Mouse (Mus musculus): Measurements from ENCODE around the gene Spdye4a. TPM values are rescaled to one million over a fixed set of nuclear protein-coding genes. Genes with fewer than 3 reads are reported as not detected.

The Spdye4a gene
- polyA plus RNA-seq, 1 experiment from 2014 or later, result not detected

- no peaks in the 10 kb centered on the region for H3K9me3 ChIP-seq
- no peak for ATAC-seq (ENCODE audit: insufficient read depth, low FRiP score, low read depth)
- peaks cover 10% of the 10 kb centered on the region for H3K4me1 ChIP-seq
- H3K36me3 ChIP-seq, result peaks cover 72% of the 10 kb centered on the region
- no peak overlapping the region for H3K27ac ChIP-seq
- no peak overlapping the region for H3K4me3 ChIP-seq (replicated peaks)
- H3K4me2 ChIP-seq, result no peak overlapping the region
- no peaks in the 10 kb centered on the region for H3K27me3 ChIP-seq (replicated peaks)
- H3K9ac ChIP-seq, result no peak overlapping the region
- 87% methylated on average over 4 of the region's 4 CpGs for WGBS
Observed at GRCm38 (mm10) chr5:143175970-143176369, 50.7 kb downstream of the Spdye4a start.

Other genes starting within 250 kb of the Spdye4a start
- 33.9 and 35.2 TPM in 2 replicates for gene Rnf216, start 113.9 kb downstream of the Spdye4a start, polyA plus RNA-seq (2015; fragmentation: Nextera tagmentation; extraction: Ambion mirVana)
- not detected in 2 replicates for gene Olfr718-ps1, start 79.3 kb downstream of the Spdye4a start, polyA plus RNA-seq (2015; fragmentation: Nextera tagmentation; extraction: Ambion mirVana)
- 10.5 and 11.1 TPM in 2 replicates for gene Rbak, start 46.1 kb downstream of the Spdye4a start, polyA plus RNA-seq (2015; fragmentation: Nextera tagmentation; extraction: Ambion mirVana)
- gene Spdye4b, start 45.9 kb downstream of the Spdye4a start, polyA plus RNA-seq (2015; fragmentation: Nextera tagmentation; extraction: Ambion mirVana), result 0.09 TPM in 1 of 2 replicates, not detected in the other
- gene Zfp12, start 8.3 kb upstream of the Spdye4a start, polyA plus RNA-seq (2015; fragmentation: Nextera tagmentation; extraction: Ambion mirVana), result 12.8 and 13.2 TPM in 2 replicates
- gene Zfp316, start 43.1 kb upstream of the Spdye4a start, polyA plus RNA-seq (2015; fragmentation: Nextera tagmentation; extraction: Ambion mirVana), result 3.0 and 3.3 TPM in 2 replicates
- 0.09 TPM in 2 replicates for gene Zfp853, start 66.7 kb upstream of the Spdye4a start, polyA plus RNA-seq (2015; fragmentation: Nextera tagmentation; extraction: Ambion mirVana)
- 32.6 and 34.3 TPM in 2 replicates for gene E130309D02Rik, start 88.5 kb upstream of the Spdye4a start, polyA plus RNA-seq (2015; fragmentation: Nextera tagmentation; extraction: Ambion mirVana)
- 66.5 and 70.2 TPM in 2 replicates for gene Zdhhc4, start 102.4 kb upstream of the Spdye4a start, polyA plus RNA-seq (2015; fragmentation: Nextera tagmentation; extraction: Ambion mirVana)
- gene Grid2ip, start 130.4 kb upstream of the Spdye4a start, polyA plus RNA-seq (2015; fragmentation: Nextera tagmentation; extraction: Ambion mirVana), result 1.1 and 2.0 TPM in 2 replicates
- gene Kdelr2, start 176.9 kb upstream of the Spdye4a start, polyA plus RNA-seq (2015; fragmentation: Nextera tagmentation; extraction: Ambion mirVana), result 357 and 384 TPM in 2 replicates
- 10.4 and 11.3 TPM in 2 replicates for gene Daglb, start 237.7 kb upstream of the Spdye4a start, polyA plus RNA-seq (2015; fragmentation: Nextera tagmentation; extraction: Ambion mirVana)

Data from stomach, embryonic 15.5 days (tissue).